Mouse (Mus musculus) brain, embryonic 14.5 days (tissue): ENCODE data around the gene F11.

Experiments used
- CTCF ChIP-seq: fragments of 200-500 bp; IDR thresholded peaks from 2 replicates; pipeline ENCODE4 v1.5.1; 2012; ENCODE audit warnings: inconsistent platforms, mild to moderate bottlenecking, moderate library complexity, borderline replicate concordance; ENCODE audit not compliant: insufficient read depth, insufficient read length; ENCODE audit errors: extremely low read depth
- POLR2A ChIP-seq: fragments of 200-500 bp; IDR thresholded peaks from 2 replicates; pipeline ENCODE4 v1.6.1; 2012; ENCODE audit warnings: mild to moderate bottlenecking, inconsistent platforms, borderline replicate concordance; ENCODE audit not compliant: poor library complexity, insufficient read depth, insufficient read length, severe bottlenecking; ENCODE audit errors: extremely low read depth

GRCm38 (mm10) chr8:45281630-45282029, 19.8 kb upstream of the F11 start:
- TF ChIP-seq CTCF (no peak), POLR2A (no peak)
